10 mouse cellular contexts compared by ENCODE assay signal in genomic region chr7:113242688-113243087, GRCm38 (mm10). TPM values are rescaled to one million over a fixed set of nuclear protein-coding genes. Genes with fewer than 3 reads are reported as not detected.
DNase-seq lines count a peak whose midpoint lies in the region; ATAC-seq lines count a peak whose summit lies in the region.
"Had no signal": no experiment of that assay in that cellular context is flagged by ENCODE, and none has a peak within 500 bp of the region (broad histone marks: within the 10 kb centered on the region; RNA-seq: fewer than 3 reads in every experiment).

No protein-coding gene starts in this region.

- H3K27me3 ChIP-seq in kidney, embryonic 14.5 days (ENCODE audit: control insufficient read depth, insufficient read depth, low read length): no peaks in the 10 kb centered on the region
- H3K27me3 ChIP-seq: embryonic facial prominence, embryonic 13.5 days; limb, embryonic 13.5 days had no signal

- DNase-seq in kidney, adult 11 months: peak; percentile 78
- DNase-seq in MN1 (ENCODE audit: low spot score): peak; percentile 77
- peak; percentile 90 for DNase-seq in cerebellum, adult 11-12 months
- peak; percentile 75 for DNase-seq in heart, postnatal 4 days
- peak; percentile 46 for DNase-seq in skeletal muscle tissue, adult 2 months (ENCODE audit: low read depth, low spot score)
- no peak for DNase-seq in natural killer cell, adult 2 months (ENCODE audit: low spot score in 2 of 2)
- no peak for DNase-seq in yolk sac, embryonic 10.5 days (ENCODE audit: low spot score)

- no peak for ATAC-seq in kidney, embryonic 14.5 days (ENCODE audit: low FRiP score, low TSS enrichment)

- no peak overlapping the region for H3K27ac ChIP-seq in kidney, embryonic 14.5 days (ENCODE audit: low read depth, low read length)
- H3K27ac ChIP-seq: embryonic facial prominence, embryonic 13.5 days; limb, embryonic 13.5 days had no signal

- no peaks in the 10 kb centered on the region for H3K36me3 ChIP-seq in kidney, embryonic 14.5 days (ENCODE audit: control insufficient read depth, insufficient read depth, low read length)
- H3K36me3 ChIP-seq: embryonic facial prominence, embryonic 13.5 days; limb, embryonic 13.5 days had no signal

- H3K9ac ChIP-seq in kidney, embryonic 14.5 days (ENCODE audit: low read depth, low read length): no peak overlapping the region
- H3K9ac ChIP-seq: embryonic facial prominence, embryonic 13.5 days; limb, embryonic 13.5 days had no signal

- WGBS in kidney, embryonic 14.5 days: 80% methylated on average over 6 of the region's 6 CpGs

- no peak overlapping the region for H3K4me3 ChIP-seq in kidney, embryonic 14.5 days (ENCODE audit: low read length)
- H3K4me3 ChIP-seq: embryonic facial prominence, embryonic 13.5 days; limb, embryonic 13.5 days had no signal

- H3K4me2 ChIP-seq in kidney, embryonic 14.5 days (replicated peaks; ENCODE audit: low read depth, low read length): no peak overlapping the region
- H3K4me2 ChIP-seq: embryonic facial prominence, embryonic 13.5 days; limb, embryonic 13.5 days had no signal

- no peaks in the 10 kb centered on the region for H3K9me3 ChIP-seq in kidney, embryonic 14.5 days (ENCODE audit: control insufficient read depth, low read length)
- H3K9me3 ChIP-seq: embryonic facial prominence, embryonic 13.5 days; limb, embryonic 13.5 days had no signal

- peaks cover 7% of the 10 kb centered on the region; the same call in 1 of the 2 replicates for H3K4me1 ChIP-seq in kidney, embryonic 14.5 days (ENCODE audit: control insufficient read depth, insufficient read depth, low read length)

RNA-seq across cellular contexts. Expression of gene Arntl, which starts 35.4 kb away (rescaled TPM):
- polyA plus RNA-seq in kidney, embryonic 14.5 days (2014; fragmentation: Nextera tagmentation; extraction: Ambion mirVana): 8.0 and 11.2 TPM in 2 replicates
- total RNA-seq in heart, postnatal 4 days (2021): 10 to 100 TPM in 1 of 2 experiments, 1 to 10 TPM in 1; 9.6 to 10.0 TPM

Comparison
In these comparisons a context has a peak if more than half of its experiments do, and no peak if none do; other contexts are left out.
1. DNase-seq: peak in kidney, adult 11 months (single experiment), MN1 (single experiment), cerebellum, adult 11-12 months (single experiment), heart, postnatal 4 days (single experiment) and skeletal muscle tissue, adult 2 months (single experiment); none in natural killer cell, adult 2 months (0 of 2) and yolk sac, embryonic 10.5 days (single experiment).